Mouse (Mus musculus): Measurements from ENCODE around the gene Usp12.

Usp12 gene

DNA sequence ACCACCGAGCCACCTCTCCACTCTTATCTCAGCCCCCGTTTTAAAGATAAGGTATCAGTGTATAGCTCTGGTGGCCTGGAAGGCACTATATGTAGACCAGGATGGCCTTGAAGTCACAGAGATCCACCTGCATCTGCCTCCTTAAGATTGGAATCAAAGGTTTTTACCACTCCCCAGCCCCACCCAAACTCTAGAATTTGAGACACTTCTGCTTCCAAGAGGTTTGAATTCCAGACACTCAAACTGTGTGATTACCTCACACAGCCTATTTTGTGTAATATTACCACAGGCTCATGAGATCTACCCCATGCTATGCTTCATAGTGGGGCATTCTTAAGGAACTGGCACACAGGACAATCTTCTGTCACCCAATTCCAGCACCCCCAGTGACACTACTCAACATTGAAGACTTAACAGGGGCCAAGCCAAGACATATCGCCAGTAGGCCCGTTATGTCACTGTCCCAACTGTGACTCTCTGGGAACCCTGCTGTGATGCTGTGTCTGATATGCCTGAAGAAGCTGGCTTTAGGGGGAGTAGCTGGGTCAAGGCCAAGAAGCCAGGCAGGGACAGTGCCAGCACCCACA is 95.3 kb downstream of the Usp12 start:
- in situ Hi-C loops (cut with MboI, MseI) = loop anchor here (10.0 kb wide), 2 partner anchors 125 to 605 kb away; partner anchors contain the start of gene Cdx2

DNA sequence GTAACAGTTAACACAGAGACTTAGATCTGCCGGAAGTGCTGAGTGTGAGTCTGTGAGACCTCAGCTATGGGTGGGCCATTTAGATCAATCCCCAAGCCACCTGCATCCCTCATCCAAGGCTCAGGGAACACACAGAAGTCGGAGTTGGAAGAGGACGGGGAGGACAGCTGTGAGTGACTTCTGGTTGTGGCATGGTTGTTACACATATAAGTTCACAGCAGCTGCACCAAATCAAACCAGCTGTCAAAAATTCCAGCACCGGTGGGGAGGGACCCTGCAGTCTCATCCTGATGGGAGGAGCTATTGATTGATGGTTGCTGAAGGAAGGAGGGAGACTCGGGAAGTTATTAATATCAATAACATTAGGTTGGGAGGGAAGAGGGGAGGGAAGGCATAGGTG is 99.3 kb downstream of the Usp12 start:
- in situ Hi-C loops (cut with MboI, MseI) = no loop called here

DNA sequence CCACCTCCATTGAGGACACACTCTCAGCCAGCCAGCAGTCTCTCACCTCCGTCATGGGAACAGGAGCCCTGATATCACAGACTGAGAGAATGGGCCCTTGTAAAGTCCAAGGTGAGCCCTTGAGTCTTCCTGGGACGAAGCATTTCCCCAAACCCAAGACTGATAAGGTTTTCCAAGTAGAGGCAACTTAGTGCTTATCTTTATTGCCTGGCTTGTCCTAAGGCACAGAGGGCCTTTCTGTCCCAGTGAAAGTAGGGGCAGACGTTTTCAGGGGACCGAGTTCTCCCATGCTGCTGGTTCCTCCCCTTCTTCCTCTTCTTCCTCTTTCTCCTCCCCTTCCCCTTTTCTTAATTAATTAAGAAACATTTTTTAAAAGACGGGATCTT is 101.8 kb downstream of the Usp12 start:
- in situ Hi-C loops (cut with MboI, MseI) = no loop called here

DNA sequence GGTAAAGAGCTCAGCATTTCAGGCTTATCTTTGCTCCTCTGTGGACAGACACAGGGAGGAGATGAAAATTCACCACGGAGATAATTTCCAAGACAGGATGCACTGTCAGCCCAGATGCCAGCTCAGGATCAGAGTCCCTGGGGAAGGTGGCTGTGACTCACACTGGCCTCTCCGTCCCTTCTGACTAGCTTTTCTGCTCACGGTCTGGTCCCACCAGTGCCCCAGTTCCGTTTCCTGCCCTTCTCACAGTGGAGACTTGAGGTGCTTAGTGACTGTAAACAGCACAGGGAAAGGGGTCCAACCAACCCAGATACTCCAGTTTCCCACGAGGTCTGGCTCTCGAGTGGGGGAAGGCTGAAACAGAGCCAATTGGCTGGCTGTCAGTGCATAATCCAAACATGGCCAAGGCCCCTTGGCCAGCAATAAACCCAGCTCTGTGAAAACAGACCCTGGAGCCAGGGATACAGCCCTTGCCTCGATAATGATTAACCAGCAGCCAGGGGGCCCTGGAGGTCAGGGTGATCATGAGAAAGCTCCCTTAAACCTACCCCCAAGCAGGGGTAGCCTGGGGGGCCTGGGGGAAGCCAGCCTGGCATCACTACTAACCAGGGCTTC is 102.3 kb downstream of the Usp12 start:
- in situ Hi-C loops (cut with MboI, MseI) = no loop called here

DNA sequence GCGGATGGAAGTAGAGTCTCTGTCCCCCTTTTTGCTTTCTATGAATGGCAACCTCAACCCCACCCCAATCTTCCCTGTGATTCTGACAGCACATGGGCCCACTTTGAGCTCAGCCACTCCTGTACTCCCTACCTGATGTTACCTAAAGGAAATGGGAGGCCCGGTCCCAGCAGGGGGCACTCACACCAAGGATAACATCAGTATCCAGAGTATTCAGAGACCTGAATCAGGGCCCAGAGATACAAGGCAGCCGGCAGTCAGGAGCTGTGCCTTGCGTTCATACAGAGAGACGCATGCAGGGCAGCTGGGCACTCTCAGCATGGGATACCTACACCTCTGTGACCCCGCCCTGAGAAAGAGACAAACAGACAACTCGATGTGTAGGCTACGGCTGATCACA is 103.1 kb downstream of the Usp12 start:
- in situ Hi-C loops (cut with MboI, MseI) = no loop called here

DNA sequence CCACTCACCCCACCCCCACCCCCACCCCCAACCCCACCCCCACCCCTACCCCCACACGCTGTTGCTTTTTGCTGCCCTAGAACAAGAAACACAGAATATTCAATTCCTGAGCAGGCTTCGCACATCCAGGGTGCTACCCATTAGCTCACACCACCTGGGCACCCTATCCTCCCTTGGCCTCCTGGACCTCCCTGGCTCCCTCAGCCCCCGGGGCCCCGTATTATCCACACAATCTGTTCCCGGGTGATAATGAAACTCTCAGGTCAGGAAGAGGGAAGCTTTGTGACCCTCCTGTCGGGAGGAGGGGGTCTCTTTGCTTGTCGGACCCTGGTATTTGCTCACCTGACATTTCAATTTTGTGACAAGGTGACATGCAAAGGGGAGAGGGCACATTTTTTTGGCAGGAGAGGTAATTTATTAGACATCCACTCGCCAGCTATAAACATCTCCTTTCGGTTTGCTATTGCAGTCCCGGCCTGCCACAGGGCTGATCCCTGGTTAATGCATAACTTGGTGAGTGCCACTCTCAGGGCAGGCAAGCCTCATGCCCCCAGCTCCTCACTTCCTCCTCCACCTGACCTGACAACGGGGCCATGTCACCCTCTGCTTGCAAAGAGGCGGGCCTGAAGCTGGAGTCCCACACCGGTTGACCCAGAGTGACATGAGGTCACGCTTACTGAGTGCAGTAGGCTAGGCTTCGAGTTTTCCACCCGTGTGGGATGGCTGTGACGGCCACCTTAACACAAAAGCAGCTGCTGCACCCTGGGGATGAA is 107.1 kb downstream of the Usp12 start:
- in situ Hi-C loops (cut with MboI, MseI) = loop anchor here (10.0 kb wide), 1 partner anchor 527 kb away; no protein-coding TSS in a partner anchor

DNA sequence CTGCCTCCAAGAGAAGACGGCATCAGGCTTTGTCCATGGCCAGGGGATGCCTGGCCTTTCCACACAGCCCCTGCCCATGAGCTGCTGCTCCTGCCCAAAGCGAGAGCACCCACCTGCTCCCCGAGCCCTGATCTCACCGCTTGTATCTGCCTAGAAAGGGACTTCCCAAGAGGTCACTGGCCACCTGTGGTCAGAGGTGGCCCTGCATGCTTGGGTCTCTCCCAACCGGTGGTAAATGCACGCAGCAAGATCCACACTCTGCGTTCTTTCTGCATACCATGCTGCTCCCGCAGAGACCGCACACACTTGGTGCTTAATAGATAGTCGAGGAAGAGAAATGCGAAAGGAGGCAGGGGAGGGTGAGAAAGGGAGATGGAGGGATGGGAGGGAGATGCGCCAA is 107.9 kb downstream of the Usp12 start:
- in situ Hi-C loops (cut with MboI, MseI) = loop anchor here (10.0 kb wide), 1 partner anchor 528 kb away; no protein-coding TSS in a partner anchor

All from T-helper 2 cell (primary cell).